Mouse (Mus musculus) heart, postnatal 0 days (tissue): ENCODE measurements at regions not wholly inside any gene's neighbourhood (a gene's known extent, or its start where the extent isn't known, plus 50 kb on each side); places are given as distances from the start of the nearest gene placed in this dataset.

Experiments used
- ATAC-seq: fragments of 200-750 bp; cut with Nextera tagmentation; 2 replicates; pipeline ENCODE4 v1.8.0; 2017; ENCODE audit warnings: low read depth, moderate number of reproducible peaks, moderate library complexity; ENCODE audit not compliant: insufficient read depth
- DNase-seq: peaks from one replicate; pipeline ENCODE4 v3.0.0-alpha.2; 2016; ENCODE audit warnings: low spot score
- H3K27ac ChIP-seq: fragments of 300-500 bp; sonication (generic); 2 replicates; pipeline ENCODE4 v1.5.1; 2014; ENCODE audit warnings: low read depth, mild to moderate bottlenecking
- H3K27me3 ChIP-seq: fragments of 300-500 bp; sonication (generic); 2 replicates; pipeline ENCODE4 v1.6.1; 2014; ENCODE audit warnings: low read length, mixed read lengths; ENCODE audit not compliant: control insufficient read depth, insufficient read depth
- H3K36me3 ChIP-seq: fragments of 300-500 bp; sonication (generic); replicated peaks from 2 replicates; pipeline ENCODE4 v1.6.1; 2014; ENCODE audit warnings: low read length, mixed read lengths; ENCODE audit not compliant: control insufficient read depth, insufficient read depth
- H3K4me1 ChIP-seq: fragments of 300-500 bp; sonication (generic); 2 replicates; pipeline ENCODE4 v1.6.1; 2014; ENCODE audit warnings: antibody characterized with exemption; ENCODE audit not compliant: control insufficient read depth, insufficient read depth
- H3K4me2 ChIP-seq: fragments of 300-500 bp; sonication (generic); 2 replicates; pipeline ENCODE4 v1.6.1; 2014; ENCODE audit warnings: low read depth, mild to moderate bottlenecking, low read length, moderate library complexity
- H3K4me3 ChIP-seq: fragments of 300-500 bp; sonication (generic); 2 replicates; pipeline ENCODE4 v1.5.1; 2014; ENCODE audit warnings: low read depth, low read length
- H3K9ac ChIP-seq: fragments of 300-500 bp; sonication (generic); replicated peaks from 2 replicates; pipeline ENCODE4 v1.6.1; 2014; ENCODE audit warnings: low read depth, low read length, mixed read lengths
- H3K9me3 ChIP-seq: fragments of 300-500 bp; sonication (generic); replicated peaks from 2 replicates; pipeline ENCODE4 v1.6.1; 2016; ENCODE audit warnings: low read length; ENCODE audit not compliant: control insufficient read depth
- CTCF ChIP-seq: IDR thresholded peaks from 2 replicates; pipeline ENCODE4 v1.5.1; 2016; ENCODE audit warnings: antibody characterized with exemption, control low read depth, low read depth
- EP300 ChIP-seq: IDR thresholded peaks from 2 replicates; pipeline ENCODE4 v1.6.1; 2016; ENCODE audit warnings: antibody characterized with exemption, low read depth
- WGBS: fragments of 180-500 bp; shearing (Covaris S2); extraction: QIAGEN DNeasy Blood & Tissue Kit; methylation state at CpG from one replicate; pipeline ENCODE4 v1.1.7; 2014; 5-methylcytosine and 5-hydroxymethylcytosine counted together

GRCm38 (mm10) chr11:8007801-8008200 lies 656.5 kb downstream of the Tns3 start:
- WGBS = 38% methylated on average over 1 of the region's 1 CpGs
- DNase-seq = no peak

GRCm38 (mm10) chr11:7981031-7981430 lies 683.3 kb downstream of the Tns3 start:
- Histone ChIP-seq H3K9me3 (no peaks in the 10 kb centered on the region), H3K4me1 (no peaks in the 10 kb centered on the region), H3K9ac (no peak overlapping the region), H3K27ac (no peak overlapping the region), H3K27me3 (no peaks in the 10 kb centered on the region), H3K36me3 (no peaks in the 10 kb centered on the region), H3K4me2 (no peak overlapping the region), H3K4me3 (no peak overlapping the region)
- TF ChIP-seq EP300 = no peak
- TF ChIP-seq CTCF = no peak
- ATAC-seq = no peak
- no peak for DNase-seq

More at GRCm38 (mm10) chr11:8007801-8008200, 656.5 kb downstream of the Tns3 start:
- Histone ChIP-seq H3K4me1 (no peaks in the 10 kb centered on the region), H3K9me3 (no peaks in the 10 kb centered on the region), H3K36me3 (no peaks in the 10 kb centered on the region), H3K4me2 (no peak overlapping the region), H3K9ac (no peak overlapping the region), H3K27me3 (no peaks in the 10 kb centered on the region), H3K27ac (no peak overlapping the region), H3K4me3 (no peak overlapping the region)
- ATAC-seq = no peak
- TF ChIP-seq CTCF (no peak), EP300 (no peak)

GRCm38 (mm10) chr11:7975845-7976244 lies 688.5 kb downstream of the Tns3 start:
- Histone ChIP-seq H3K36me3 (no peaks in the 10 kb centered on the region), H3K4me2 (no peak overlapping the region), H3K27ac (no peak overlapping the region), H3K4me1 (no peaks in the 10 kb centered on the region), H3K27me3 (no peaks in the 10 kb centered on the region), H3K9me3 (no peaks in the 10 kb centered on the region), H3K4me3 (no peak overlapping the region), H3K9ac (no peak overlapping the region)
- 57% methylated on average over 9 of the region's 9 CpGs for WGBS
- TF ChIP-seq CTCF (no peak), EP300 (no peak)
- no peak for DNase-seq
- ATAC-seq = no peak

- no peaks in the 10 kb centered on the region for H3K36me3 ChIP-seq
- H3K27me3 ChIP-seq = no peaks in the 10 kb centered on the region
- H3K27ac ChIP-seq = no peak overlapping the region
- no peak for TF ChIP-seq CTCF
- no peak for TF ChIP-seq EP300
- DNase-seq (no peak), ATAC-seq (no peak)
- H3K4me3 ChIP-seq = no peak overlapping the region
- H3K9ac ChIP-seq = no peak overlapping the region
- H3K4me1 ChIP-seq = no peaks in the 10 kb centered on the region
- no peaks in the 10 kb centered on the region for H3K9me3 ChIP-seq
- H3K4me2 ChIP-seq = no peak overlapping the region
Observed at GRCm38 (mm10) chr11:7949931-7950330, 714.4 kb downstream of the Tns3 start.

- no peak for ATAC-seq
- Histone ChIP-seq H3K4me2 (no peak overlapping the region), H3K9me3 (no peaks in the 10 kb centered on the region), H3K36me3 (no peaks in the 10 kb centered on the region), H3K27me3 (no peaks in the 10 kb centered on the region), H3K4me3 (no peak overlapping the region), H3K9ac (no peak overlapping the region), H3K4me1 (no peaks in the 10 kb centered on the region), H3K27ac (no peak overlapping the region)
- DNase-seq = no peak
- 79% methylated on average over 6 of the region's 6 CpGs for WGBS
- TF ChIP-seq EP300 (no peak), CTCF (no peak)
Observed at GRCm38 (mm10) chr11:7949201-7949875, 715.0 kb downstream of the Tns3 start.

- no peak overlapping the region for H3K9ac ChIP-seq
- H3K9me3 ChIP-seq = no peaks in the 10 kb centered on the region
- no peak overlapping the region for H3K4me3 ChIP-seq
- no peak for DNase-seq
- no peak overlapping the region for H3K27ac ChIP-seq
- H3K36me3 ChIP-seq = no peaks in the 10 kb centered on the region
- no peak overlapping the region for H3K4me2 ChIP-seq
- no peak for ATAC-seq
- H3K4me1 ChIP-seq = no peaks in the 10 kb centered on the region
- no peaks in the 10 kb centered on the region for H3K27me3 ChIP-seq
- TF ChIP-seq EP300 (no peak), CTCF (no peak)
- 63% methylated on average over 5 of the region's 5 CpGs for WGBS
Observed at GRCm38 (mm10) chr11:7944956-7945515, 719.3 kb downstream of the Tns3 start.
